Mouse (Mus musculus): Measurements from ENCODE around the gene Ascc2. TPM values are rescaled to one million over a fixed set of nuclear protein-coding genes. Genes with fewer than 3 reads are reported as not detected.

Gene Ascc2
- polyA plus RNA-seq, 1 experiment from 2014 or later: 18.8 TPM

GRCm38 (mm10) chr11:4734179-4734578 is 96.6 kb downstream of the Ascc2 start:
- Histone ChIP-seq H3K9me3 (ENCODE audit: control insufficient read depth, low read length) (no peaks in the 10 kb centered on the region), H3K27ac (ENCODE audit: low read depth, low read length) (no peak overlapping the region), H3K9ac (replicated peaks; ENCODE audit: low read depth, low read length) (no peak overlapping the region), H3K27me3 (ENCODE audit: control insufficient read depth, insufficient read depth, low read length) (no peaks in the 10 kb centered on the region), H3K4me3 (ENCODE audit: low read depth, low read length) (no peak overlapping the region), H3K4me2 (ENCODE audit: low read depth, low read length) (no peak overlapping the region), H3K4me1 (ENCODE audit: control insufficient read depth, insufficient read depth, low read length) (0 out of 2 replicates have a peak, but pooled peaks cover 5% of the 10 kb centered on the region), H3K36me3 (ENCODE audit: control insufficient read depth, insufficient read depth, low read length) (no peaks in the 10 kb centered on the region)
- ATAC-seq (ENCODE audit: low read depth): no peak
- 21% methylated on average over 12 of the region's 12 CpGs for WGBS

Other genes starting within 250 kb of the Ascc2 start
- not detected in 2 replicates for gene Hormad2, start 196.6 kb upstream of the Ascc2 start, polyA plus RNA-seq (2014; fragmentation: Nextera tagmentation; extraction: Ambion mirVana)
- 32.8 and 38.6 TPM in 2 replicates for gene Mtmr3, start 42.9 kb upstream of the Ascc2 start, polyA plus RNA-seq (2014; fragmentation: Nextera tagmentation; extraction: Ambion mirVana)
- not detected in 2 replicates for gene Gm11032, start 17.7 kb upstream of the Ascc2 start, polyA plus RNA-seq (2014; fragmentation: Nextera tagmentation; extraction: Ambion mirVana)
- 550 and 671 TPM in 2 replicates for gene Uqcr10, start 66.6 kb downstream of the Ascc2 start, polyA plus RNA-seq (2014; fragmentation: Nextera tagmentation; extraction: Ambion mirVana)
- gene Zmat5, start 66.9 kb downstream of the Ascc2 start, polyA plus RNA-seq (2014; fragmentation: Nextera tagmentation; extraction: Ambion mirVana): 58.0 and 62.2 TPM in 2 replicates
- gene Cabp7, start 109.0 kb downstream of the Ascc2 start, polyA plus RNA-seq (2014; fragmentation: Nextera tagmentation; extraction: Ambion mirVana): 2.4 and 3.3 TPM in 2 replicates
- 52.3 and 69.5 TPM in 2 replicates for gene Nf2, start 211.8 kb downstream of the Ascc2 start, polyA plus RNA-seq (2014; fragmentation: Nextera tagmentation; extraction: Ambion mirVana)
- 127 and 133 TPM in 2 replicates for gene Nipsnap1, start 236.2 kb downstream of the Ascc2 start, polyA plus RNA-seq (2014; fragmentation: Nextera tagmentation; extraction: Ambion mirVana)

Data from neural tube, embryonic 14.5 days (tissue).